Mouse (Mus musculus): ENCODE results near the gene Slc4a11.

Gene Slc4a11

DNA sequence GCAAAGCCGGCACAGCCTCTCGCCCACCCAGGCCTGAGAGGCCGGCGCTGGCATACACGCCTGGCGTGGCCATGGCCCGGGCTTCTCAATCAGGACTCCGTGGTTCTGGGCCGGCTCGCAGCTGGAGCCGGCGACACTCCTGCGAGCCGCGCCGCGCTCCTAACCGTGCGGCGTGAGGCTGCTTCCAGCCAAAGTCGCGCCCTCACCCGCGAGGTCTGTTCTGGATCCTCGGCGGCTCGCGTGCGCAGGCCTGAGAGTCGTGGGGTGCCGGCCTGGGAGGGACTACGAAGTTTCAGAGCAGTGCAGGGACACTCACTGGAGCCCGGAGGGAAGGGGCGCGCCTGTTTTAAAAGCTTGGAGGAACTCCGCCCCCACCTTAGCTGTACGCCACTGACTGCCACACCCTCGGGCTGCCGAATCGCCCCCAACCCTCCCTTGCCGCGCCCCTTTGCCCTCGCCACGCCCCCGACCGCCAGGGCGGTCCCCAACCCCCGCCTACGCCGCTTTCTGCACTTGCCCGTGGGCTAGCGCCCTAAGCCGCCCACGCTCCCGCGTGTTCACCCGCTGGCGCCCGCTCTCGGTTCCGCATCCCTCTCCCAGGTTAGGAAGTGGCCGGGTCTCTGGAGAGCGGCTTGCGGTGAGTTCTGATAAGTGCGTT lies at the start of gene Slc4a11:
Gene Slc4a11 (minus strand): TSS at position 367 of the 658 bp plus-strand sequence.
- DNase-seq (ENCODE audit: inconsistent age in 2 of 2, low spot score in 1 of 2): peak; percentile 72 to 89

DNA sequence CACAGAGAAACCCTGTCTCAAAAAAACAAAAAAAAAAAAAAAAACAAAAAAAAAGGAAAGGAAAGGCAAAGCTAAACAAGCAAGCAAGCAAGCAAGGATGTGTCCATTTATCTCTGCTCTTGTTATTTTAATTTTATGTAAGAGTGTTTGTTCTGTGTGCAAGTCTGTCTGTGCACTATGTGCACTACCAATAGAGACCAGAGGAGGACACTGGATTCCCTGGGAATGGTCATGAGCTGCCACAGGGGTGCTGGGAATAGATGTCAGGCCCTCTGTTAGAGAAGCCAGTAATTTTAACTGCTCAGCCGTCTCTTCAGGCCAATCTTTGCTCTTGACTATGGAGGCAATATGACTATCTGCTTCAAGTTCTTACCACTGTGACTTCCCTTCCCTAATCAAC lies 46.3 kb upstream of the Slc4a11 start:
- DNase-seq (ENCODE audit: inconsistent age in 2 of 2, low spot score in 1 of 2): no peak

- DNase-seq (ENCODE audit: inconsistent age in 2 of 2, low spot score in 1 of 2): no peak
These were observed 42.8 kb upstream of the Slc4a11 start for GRCm38 (mm10) chr2:130740096-130740495.

- DNase-seq (ENCODE audit: inconsistent age in 2 of 2, low spot score in 1 of 2): no peak
These were observed 40.7 kb upstream of the Slc4a11 start for GRCm38 (mm10) chr2:130738019-130738418.

GRCm38 (mm10) chr2:130735281-130735680 lies 38.0 kb upstream of the Slc4a11 start:
- no peak for DNase-seq (ENCODE audit: inconsistent age in 2 of 2, low spot score in 1 of 2)

GRCm38 (mm10) chr2:130733444-130733843 lies 36.1 kb upstream of the Slc4a11 start:
- DNase-seq (ENCODE audit: inconsistent age in 2 of 2, low spot score in 1 of 2): no peak

DNA sequence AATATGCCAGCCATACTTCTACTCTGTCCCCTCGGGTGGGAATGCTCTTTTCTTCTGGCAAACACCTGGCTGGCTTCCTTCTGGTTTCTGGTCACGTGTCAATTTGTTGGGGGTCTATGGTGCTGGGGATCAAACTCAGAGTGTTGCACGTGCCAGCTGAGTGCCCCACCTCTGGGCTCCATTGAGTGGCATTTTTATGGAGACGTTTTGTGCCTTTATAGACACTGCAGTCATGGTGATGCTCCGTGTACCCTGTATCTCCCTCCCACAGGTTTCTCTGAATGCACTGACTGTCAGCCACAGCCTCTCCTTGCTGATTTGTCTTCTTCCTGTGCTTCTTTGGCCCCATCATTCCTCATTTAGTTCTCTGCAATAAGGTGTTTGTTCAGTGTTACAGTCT lies 34.5 kb upstream of the Slc4a11 start:
- no peak for DNase-seq (ENCODE audit: inconsistent age in 2 of 2, low spot score in 1 of 2)

DNA sequence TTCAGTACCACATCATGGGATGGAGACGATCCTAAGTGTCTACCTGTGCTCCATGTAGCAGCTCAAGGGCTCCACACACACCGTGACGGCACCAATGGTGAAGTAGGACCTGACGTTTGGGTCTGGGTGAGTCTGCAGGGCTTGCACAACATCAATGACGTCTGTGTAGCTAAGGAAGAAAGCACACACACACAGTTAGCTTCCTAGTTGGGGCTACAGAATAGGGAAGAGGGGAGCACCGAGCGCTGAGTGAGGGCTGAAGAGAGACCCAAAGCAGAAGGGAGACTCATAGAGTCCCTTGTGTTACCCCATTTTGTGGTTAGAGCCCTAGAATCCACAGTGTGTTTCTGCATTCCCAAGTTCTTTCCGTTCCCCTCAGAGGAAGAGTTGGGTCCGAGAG lies 33.4 kb upstream of the Slc4a11 start:
- no peak for DNase-seq (ENCODE audit: inconsistent age in 2 of 2, low spot score in 1 of 2)

GRCm38 (mm10) chr2:130728906-130729585 lies 31.7 kb upstream of the Slc4a11 start:
- DNase-seq (ENCODE audit: inconsistent age in 2 of 2, low spot score in 1 of 2): no peak

GRCm38 (mm10) chr2:130727752-130728151 lies 30.4 kb upstream of the Slc4a11 start:
- DNase-seq (ENCODE audit: inconsistent age in 2 of 2, low spot score in 1 of 2): no peak

DNA sequence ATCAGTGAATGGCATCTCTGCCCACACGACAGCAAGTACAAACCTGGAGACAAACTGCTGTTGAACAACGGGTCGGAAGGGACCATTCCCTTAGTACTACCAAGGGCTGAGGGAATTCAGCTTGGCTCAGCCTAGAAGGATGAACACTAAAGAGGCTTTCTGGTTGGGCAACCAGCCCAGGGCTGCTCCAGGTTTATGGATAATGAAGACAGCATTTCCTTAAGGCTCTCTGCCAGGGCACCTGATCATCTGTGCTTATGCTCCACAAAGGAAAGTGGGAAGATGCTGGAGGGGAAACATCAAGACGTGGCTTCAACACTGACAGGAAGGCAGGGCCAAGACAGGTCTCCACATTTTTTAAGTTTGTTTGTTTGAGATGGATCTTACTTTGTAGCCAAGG lies 27.1 kb upstream of the Slc4a11 start:
- no peak for DNase-seq (ENCODE audit: inconsistent age in 2 of 2, low spot score in 1 of 2)

DNA sequence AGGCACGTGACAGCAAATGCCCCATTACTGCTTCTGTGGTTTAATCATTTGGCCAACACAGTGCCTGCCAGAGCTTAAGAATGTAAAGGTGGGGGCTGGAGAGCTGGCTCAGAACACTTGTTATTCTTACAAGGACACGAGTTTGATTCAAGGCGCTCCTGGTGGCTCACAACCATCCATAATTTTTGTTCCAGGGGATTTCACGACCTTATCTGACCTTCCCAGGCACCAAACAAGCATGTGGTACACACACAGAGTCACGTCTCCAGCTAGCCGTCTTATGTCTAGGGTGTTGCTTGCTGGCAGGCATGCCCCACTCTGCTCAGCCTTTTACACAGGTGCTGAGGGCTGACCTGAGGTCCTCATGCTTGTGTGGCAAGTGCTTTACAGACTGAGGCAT lies 20.6 kb upstream of the Slc4a11 start:
- no peak for DNase-seq (ENCODE audit: inconsistent age in 2 of 2, low spot score in 1 of 2)

- DNase-seq (ENCODE audit: inconsistent age in 2 of 2, low spot score in 1 of 2): no peak
These were observed 9.7 kb upstream of the Slc4a11 start for GRCm38 (mm10) chr2:130707057-130707456.

- DNase-seq (ENCODE audit: inconsistent age in 2 of 2, low spot score in 1 of 2): no peak
These were observed 9.3 kb upstream of the Slc4a11 start for GRCm38 (mm10) chr2:130706602-130707001.

- no peak for DNase-seq (ENCODE audit: inconsistent age in 2 of 2, low spot score in 1 of 2)
These were observed 7.9 kb upstream of the Slc4a11 start for GRCm38 (mm10) chr2:130705178-130705577.

DNA sequence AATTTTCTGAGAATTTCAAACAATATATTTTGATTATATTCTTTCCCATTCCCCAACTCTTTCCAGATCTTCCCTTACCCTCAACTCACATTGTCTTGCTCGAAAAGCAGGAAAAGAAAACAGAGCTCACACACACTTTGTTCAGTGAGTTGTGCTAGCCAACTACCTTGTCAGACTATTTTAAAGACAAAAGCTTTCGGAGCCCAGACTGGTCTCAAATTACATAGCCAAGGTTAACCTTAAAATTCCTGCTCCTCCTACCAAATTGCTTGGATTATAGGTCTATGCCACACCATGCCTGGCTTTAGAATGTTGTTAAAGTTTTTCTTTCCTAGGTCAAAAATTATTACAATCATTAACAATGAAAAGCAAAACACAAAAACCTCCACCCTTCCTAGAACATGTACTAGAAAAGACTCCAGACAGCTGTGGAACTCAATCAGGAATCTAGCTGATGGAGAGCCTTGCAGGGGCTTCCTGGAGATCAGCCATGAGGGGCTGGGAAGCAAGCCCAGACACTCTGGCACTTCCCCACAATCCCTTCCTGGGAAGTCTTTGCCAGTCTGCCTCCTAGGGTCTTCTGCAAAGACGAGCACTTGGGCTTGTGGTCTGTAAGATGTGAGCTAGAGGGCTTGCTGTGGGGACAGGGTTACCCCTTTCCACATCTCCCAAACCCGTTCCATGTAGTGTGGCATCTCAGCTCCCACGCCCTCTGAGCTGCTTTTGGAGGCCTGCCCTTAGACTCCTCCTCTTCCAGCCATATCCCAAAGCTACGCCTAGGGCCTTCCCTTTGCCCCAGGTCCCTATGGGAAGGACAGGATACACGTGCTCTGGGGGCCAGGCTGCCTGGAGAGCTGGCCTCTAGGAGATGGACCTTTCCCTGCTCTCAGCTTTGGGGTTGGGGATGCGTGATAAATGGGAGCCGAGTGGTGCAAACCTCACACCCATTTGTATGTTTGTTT lies 7.0 kb upstream of the Slc4a11 start:
- no peak for DNase-seq (ENCODE audit: inconsistent age in 2 of 2, low spot score in 1 of 2)

- DNase-seq (ENCODE audit: inconsistent age in 2 of 2, low spot score in 1 of 2): no peak
These were observed 525 bp upstream of the Slc4a11 start for GRCm38 (mm10) chr2:130697821-130698266.

GRCm38 (mm10) chr2:130696700-130697152 lies 593 bp downstream of the Slc4a11 start:
- no peak for DNase-seq (ENCODE audit: inconsistent age in 2 of 2, low spot score in 1 of 2)

DNA sequence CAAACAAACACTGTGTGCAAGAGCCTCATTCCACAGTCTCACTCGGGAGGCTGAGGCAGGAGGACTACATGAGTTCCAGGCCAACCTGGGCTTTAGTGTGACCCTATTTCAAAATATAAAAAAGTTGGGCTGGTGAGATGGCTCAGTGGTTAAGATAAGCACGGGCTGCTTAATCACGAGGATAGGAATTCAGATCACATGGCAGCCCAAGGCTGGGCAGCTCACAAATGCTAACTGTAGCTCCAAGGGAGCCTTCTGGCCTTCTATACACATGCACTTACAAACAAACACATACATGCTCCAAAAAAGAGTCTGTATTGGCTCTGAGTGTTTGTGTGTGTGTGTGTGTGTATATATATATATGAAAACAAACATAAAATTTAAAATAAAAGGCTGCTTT lies 3.8 kb downstream of the Slc4a11 start:
- peak in 1 of 2 experiments; percentile 64 for DNase-seq (ENCODE audit: inconsistent age in 2 of 2, low spot score in 1 of 2)

GRCm38 (mm10) chr2:130689011-130689410 lies 8.3 kb downstream of the Slc4a11 start:
- DNase-seq (ENCODE audit: inconsistent age in 2 of 2, low spot score in 1 of 2): peak in 1 of 2 experiments; percentile 74

- no peak for DNase-seq (ENCODE audit: inconsistent age in 2 of 2, low spot score in 1 of 2)
These were observed 11.9 kb downstream of the Slc4a11 start for GRCm38 (mm10) chr2:130685426-130685825.
